Mouse (Mus musculus) WW6 (cell line): ENCODE data around the gene Polr2b.

ENCODE experiments used
- DNase-seq: peaks from one replicate; pipeline ENCODE4 v3.0.0-alpha.2; 2013; ENCODE audit warnings: low read depth, low spot score

Polr2b gene

GRCm38 (mm10) chr5:77362120-77362519 is 52.2 kb downstream of the Polr2b start:
- no peak for DNase-seq

GRCm38 (mm10) chr5:77363650-77364049 is 53.7 kb downstream of the Polr2b start:
- no peak for DNase-seq

GRCm38 (mm10) chr5:77364443-77365038 is 54.6 kb downstream of the Polr2b start:
- DNase-seq, result no peak

- no peak for DNase-seq
Observed at GRCm38 (mm10) chr5:77366313-77366712, 56.4 kb downstream of the Polr2b start.

- DNase-seq, result no peak
Observed at GRCm38 (mm10) chr5:77367145-77367544, 57.2 kb downstream of the Polr2b start.

- DNase-seq, result no peak
Observed at GRCm38 (mm10) chr5:77367682-77368081, 57.7 kb downstream of the Polr2b start.

GRCm38 (mm10) chr5:77368194-77368593 is 58.2 kb downstream of the Polr2b start:
- DNase-seq, result no peak

- DNase-seq, result no peak
Observed at GRCm38 (mm10) chr5:77369394-77369793, 59.4 kb downstream of the Polr2b start.

GRCm38 (mm10) chr5:77370378-77370892 is 60.5 kb downstream of the Polr2b start:
- no peak for DNase-seq

GRCm38 (mm10) chr5:77372242-77372641 is 62.3 kb downstream of the Polr2b start:
- no peak for DNase-seq

- no peak for DNase-seq
Observed at GRCm38 (mm10) chr5:77372778-77373177, 62.8 kb downstream of the Polr2b start.

GRCm38 (mm10) chr5:77374945-77375344 is 65.0 kb downstream of the Polr2b start:
- DNase-seq, result no peak

GRCm38 (mm10) chr5:77375546-77375945 is 65.6 kb downstream of the Polr2b start:
- DNase-seq, result no peak

GRCm38 (mm10) chr5:77378027-77378426 is 68.1 kb downstream of the Polr2b start:
- DNase-seq, result no peak

- DNase-seq, result no peak
Observed at GRCm38 (mm10) chr5:77379434-77380135, 69.6 kb downstream of the Polr2b start.

- DNase-seq, result no peak
Observed at GRCm38 (mm10) chr5:77380321-77380901, 70.5 kb downstream of the Polr2b start.

- DNase-seq, result no peak
Observed at GRCm38 (mm10) chr5:77381283-77381682, 71.3 kb downstream of the Polr2b start.

GRCm38 (mm10) chr5:77381686-77382085 is 71.7 kb downstream of the Polr2b start:
- no peak for DNase-seq

GRCm38 (mm10) chr5:77383799-77384554 is 74.0 kb downstream of the Polr2b start:
- no peak for DNase-seq

GRCm38 (mm10) chr5:77384724-77385123 is 74.8 kb downstream of the Polr2b start:
- DNase-seq, result no peak

- DNase-seq, result no peak
Observed at GRCm38 (mm10) chr5:77385221-77385620, 75.3 kb downstream of the Polr2b start.
